Mouse (Mus musculus): Measurements from ENCODE around the gene Rap1b. TPM values are rescaled to one million over a fixed set of nuclear protein-coding genes. Genes with fewer than 3 reads are reported as not detected.

The Rap1b gene
- total RNA-seq, 1 experiment = 49.6 TPM

DNA sequence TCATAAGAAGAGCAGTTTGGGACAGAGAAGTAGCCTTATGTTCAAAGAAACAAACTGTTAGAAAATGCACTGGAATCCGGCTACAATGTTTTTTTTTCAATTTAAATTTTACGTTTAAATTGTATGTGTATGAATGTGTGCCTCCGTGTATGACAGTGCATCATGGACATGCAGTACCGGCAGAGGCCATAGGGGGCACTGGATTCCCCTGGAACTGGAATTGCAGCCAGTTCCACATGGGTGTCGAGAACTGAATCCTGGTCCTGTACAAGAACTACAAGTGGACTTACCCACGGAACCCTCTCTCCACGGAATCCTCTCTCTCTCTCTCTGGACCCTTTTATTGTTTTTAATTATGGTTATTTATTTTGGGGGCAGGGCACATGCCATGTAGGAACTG is 49.7 kb downstream of the Rap1b start:
- Histone ChIP-seq H3K4me1 (ENCODE audit: control insufficient read depth in 2 of 2, insufficient read depth in 2 of 2, low read length in 2 of 2, poor library complexity in 1 of 2) (peaks cover 0 to 8% of the 10 kb centered on the region in 2 experiments; a peak in 3 of 4 replicates), H3K9ac (ENCODE audit: insufficient read depth, low read depth, low read length, poor library complexity, severe bottlenecking) (no peak overlapping the region), H3K9me3 (ENCODE audit: control insufficient read depth, insufficient read depth, low read depth, low read length) (no peaks in the 10 kb centered on the region), H3K27ac (ENCODE audit: insufficient read depth, low read depth, low read length, poor library complexity, severe bottlenecking) (no peak overlapping the region), H3K4me3 (ENCODE audit: insufficient read depth in 1 of 2, low read depth in 1 of 2, low read length in 2 of 2, poor library complexity in 1 of 2, severe bottlenecking in 1 of 2) (no peak overlapping the region), H3K36me3 (ENCODE audit: control insufficient read depth, insufficient read depth, low read length, poor library complexity, severe bottlenecking) (no peaks in the 10 kb centered on the region)
- in situ Hi-C loops (cut with MboI; ENCODE audit: low sequenced_read_pairs in 2 of 2, unreplicated experiment in 2 of 2) = no loop called here
- TF ChIP-seq MAFK (IDR thresholded peaks at IDR 0.05; ENCODE audit: insufficient read depth, low read depth, low read length) = no peak
- TF ChIP-seq CHD2 (IDR thresholded peaks at IDR 0.05; ENCODE audit: low read depth, low read length) = no peak
- TF ChIP-seq ZNF384 (IDR thresholded peaks at IDR 0.05; ENCODE audit: low read depth, low read length) = no peak
- no peak for TF ChIP-seq HCFC1 (IDR thresholded peaks at IDR 0.05; ENCODE audit: borderline replicate concordance, insufficient read depth, low read length)
- TF ChIP-seq ZC3H11A (IDR thresholded peaks at IDR 0.05; ENCODE audit: borderline replicate concordance, low read depth, low read length) = no peak
- peak; percentile 45 for DNase-seq (ENCODE audit: low read depth, low spot score)

DNA sequence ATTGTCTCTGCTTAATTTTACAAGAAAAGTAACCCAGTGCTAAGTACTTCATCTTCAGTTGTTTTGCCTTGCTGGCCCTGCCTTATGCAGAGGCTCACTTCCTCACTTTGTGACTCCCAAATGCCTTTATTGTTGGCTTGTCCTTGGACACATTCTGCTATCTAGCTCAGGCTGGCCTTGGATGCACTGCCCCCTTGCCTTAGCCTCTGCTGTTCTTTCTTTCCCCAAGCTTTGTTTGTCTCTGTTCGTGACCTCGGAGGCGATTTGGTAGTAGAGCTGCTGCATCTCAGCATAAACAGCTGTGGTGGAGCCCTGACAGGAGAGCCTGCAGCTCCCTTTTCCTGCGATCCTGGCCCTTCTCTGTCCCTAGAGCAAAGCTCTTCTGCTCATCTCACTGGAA is 50.6 kb downstream of the Rap1b start:
- DNase-seq (ENCODE audit: low read depth, low spot score) = no peak
- no peak overlapping the region for H3K27ac ChIP-seq (ENCODE audit: insufficient read depth, low read depth, low read length, poor library complexity, severe bottlenecking)
- H3K9me3 ChIP-seq (ENCODE audit: control insufficient read depth, insufficient read depth, low read depth, low read length) = no peaks in the 10 kb centered on the region
- H3K4me1 ChIP-seq (ENCODE audit: control insufficient read depth in 2 of 2, insufficient read depth in 2 of 2, low read length in 2 of 2, poor library complexity in 1 of 2) = peaks cover 0 to 8% of the 10 kb centered on the region in 2 experiments; a peak in 3 of 4 replicates
- TF ChIP-seq ZNF384 (IDR thresholded peaks at IDR 0.05; ENCODE audit: low read depth, low read length) = no peak
- no peak for TF ChIP-seq ZC3H11A (IDR thresholded peaks at IDR 0.05; ENCODE audit: borderline replicate concordance, low read depth, low read length)
- TF ChIP-seq CHD2 (IDR thresholded peaks at IDR 0.05; ENCODE audit: low read depth, low read length) = no peak
- no peak for TF ChIP-seq MAFK (IDR thresholded peaks at IDR 0.05; ENCODE audit: insufficient read depth, low read depth, low read length)
- no peak for TF ChIP-seq HCFC1 (IDR thresholded peaks at IDR 0.05; ENCODE audit: borderline replicate concordance, insufficient read depth, low read length)
- in situ Hi-C loops (cut with MboI; ENCODE audit: low sequenced_read_pairs in 2 of 2, unreplicated experiment in 2 of 2) = no loop called here
- no peak overlapping the region for H3K9ac ChIP-seq (ENCODE audit: insufficient read depth, low read depth, low read length, poor library complexity, severe bottlenecking)
- no peaks in the 10 kb centered on the region for H3K36me3 ChIP-seq (ENCODE audit: control insufficient read depth, insufficient read depth, low read length, poor library complexity, severe bottlenecking)
- H3K4me3 ChIP-seq (ENCODE audit: insufficient read depth in 1 of 2, low read depth in 1 of 2, low read length in 2 of 2, poor library complexity in 1 of 2, severe bottlenecking in 1 of 2) = no peak overlapping the region

DNA sequence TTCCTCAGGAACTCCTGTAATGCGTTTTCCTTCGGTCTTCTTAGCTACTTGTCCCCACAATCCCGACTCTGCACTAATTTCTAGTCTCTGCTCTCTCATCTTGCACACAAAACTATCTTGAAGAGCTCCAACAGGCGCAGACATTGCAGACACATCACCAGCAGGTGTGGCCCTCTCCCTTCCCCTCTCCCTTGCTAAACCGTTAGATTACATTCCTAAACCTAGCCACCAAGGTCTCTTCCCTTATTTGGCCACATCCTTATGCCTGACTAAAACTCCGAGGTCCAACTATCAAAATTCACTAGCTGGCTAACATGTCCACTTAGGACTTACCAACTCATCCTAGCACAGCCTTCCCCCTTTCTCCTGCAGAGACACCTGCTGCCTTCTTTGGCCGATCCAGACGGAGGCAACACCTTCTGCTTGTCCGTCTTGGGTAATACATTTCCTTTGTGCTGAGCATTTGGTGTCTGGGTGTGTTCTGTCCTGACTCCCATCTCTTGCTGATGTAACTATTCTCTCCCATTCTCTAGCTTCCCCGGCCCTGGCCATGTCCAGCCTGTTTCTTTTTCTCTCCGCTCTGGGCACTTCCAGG is 52.3 kb downstream of the Rap1b start:
- DNase-seq (ENCODE audit: low read depth, low spot score) = no peak
- in situ Hi-C loops (cut with MboI; ENCODE audit: low sequenced_read_pairs in 2 of 2, unreplicated experiment in 2 of 2) = no loop called here
- H3K9me3 ChIP-seq (ENCODE audit: control insufficient read depth, insufficient read depth, low read depth, low read length) = no peaks in the 10 kb centered on the region
- H3K4me1 ChIP-seq (ENCODE audit: control insufficient read depth in 2 of 2, insufficient read depth in 2 of 2, low read length in 2 of 2, poor library complexity in 1 of 2) = peaks cover 0 to 8% of the 10 kb centered on the region in 2 experiments; a peak in 3 of 4 replicates
- H3K9ac ChIP-seq (ENCODE audit: insufficient read depth, low read depth, low read length, poor library complexity, severe bottlenecking) = peak overlapping the region; percentile 40; the same call in 1 of the 2 replicates
- peak overlapping the region; percentile 45 to 79; a peak in 2 of 4 replicates for H3K4me3 ChIP-seq (ENCODE audit: insufficient read depth in 1 of 2, low read depth in 1 of 2, low read length in 2 of 2, poor library complexity in 1 of 2, severe bottlenecking in 1 of 2)
- H3K36me3 ChIP-seq (ENCODE audit: control insufficient read depth, insufficient read depth, low read length, poor library complexity, severe bottlenecking) = no peaks in the 10 kb centered on the region
- peak overlapping the region; percentile 74 for H3K27ac ChIP-seq (ENCODE audit: insufficient read depth, low read depth, low read length, poor library complexity, severe bottlenecking)
- TF ChIP-seq ZC3H11A (IDR thresholded peaks at IDR 0.05; ENCODE audit: borderline replicate concordance, low read depth, low read length) (no peak), HCFC1 (IDR thresholded peaks at IDR 0.05; ENCODE audit: borderline replicate concordance, insufficient read depth, low read length) (no peak)

DNA sequence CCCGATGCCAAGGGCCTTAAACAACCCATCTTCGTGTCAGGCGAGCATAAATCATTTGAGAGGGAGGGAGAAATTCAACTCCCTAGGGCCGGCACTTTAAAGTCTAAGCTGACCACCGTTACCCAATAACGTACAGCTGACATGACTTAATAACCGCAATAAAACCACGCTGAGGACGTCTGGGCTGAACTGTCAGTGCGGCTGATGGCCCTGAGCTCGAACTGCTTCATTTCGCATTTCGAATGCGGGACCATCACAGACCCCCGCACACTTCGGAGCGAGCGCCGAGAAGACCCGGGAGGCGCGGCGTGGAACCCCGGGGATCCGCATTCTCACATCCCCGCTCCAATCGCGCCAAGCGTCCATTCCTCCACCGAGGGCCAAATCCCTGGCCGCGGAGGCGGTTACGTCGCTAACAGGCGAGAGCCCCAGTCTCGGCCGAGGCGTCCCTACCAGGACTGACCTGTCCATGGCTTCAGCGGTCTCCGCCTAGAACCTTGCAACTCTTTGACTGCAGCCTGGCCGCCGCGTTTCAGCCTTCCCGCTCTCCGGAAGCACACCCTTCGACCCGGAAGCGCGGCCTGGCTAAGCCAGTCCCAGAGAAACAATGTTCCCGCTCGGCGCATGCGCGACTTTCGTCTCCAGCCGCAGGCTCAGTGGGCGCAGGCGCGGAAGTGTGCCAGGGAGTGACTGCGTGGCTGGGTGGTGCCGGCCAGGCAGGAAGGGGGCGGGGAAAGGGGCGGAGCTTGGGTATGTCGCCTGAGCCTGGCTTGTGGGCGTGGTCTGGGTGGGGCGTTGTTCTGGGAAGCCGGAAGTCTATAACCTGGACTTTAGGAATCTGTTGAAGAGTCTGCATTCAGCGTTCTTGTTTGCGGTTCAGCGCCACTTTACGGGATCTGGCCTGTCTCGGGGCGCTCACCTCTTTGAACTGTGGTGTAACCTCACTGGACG is 53.4 kb downstream of the Rap1b start, which contains the start of gene Nup107:
Nup107 (minus strand) TSS at position 565 of the 951 bp plus-strand sequence.
- TF ChIP-seq HCFC1 (IDR thresholded peaks at IDR 0.05; ENCODE audit: borderline replicate concordance, insufficient read depth, low read length) (peak; percentile 70; the same call in 1 of the 2 replicates), MAFK (IDR thresholded peaks at IDR 0.05; ENCODE audit: insufficient read depth, low read depth, low read length) (no peak), ZNF384 (IDR thresholded peaks at IDR 0.05; ENCODE audit: low read depth, low read length) (no peak), ZC3H11A (IDR thresholded peaks at IDR 0.05; ENCODE audit: borderline replicate concordance, low read depth, low read length) (no peak), CHD2 (IDR thresholded peaks at IDR 0.05; ENCODE audit: low read depth, low read length) (no peak)
- Histone ChIP-seq H3K36me3 (ENCODE audit: control insufficient read depth, insufficient read depth, low read length, poor library complexity, severe bottlenecking) (peaks cover 5% of the 10 kb centered on the region; the same call in 1 of the 2 replicates), H3K27ac (ENCODE audit: insufficient read depth, low read depth, low read length, poor library complexity, severe bottlenecking) (peak within 1 kb of the TSS; percentile 74), H3K4me3 (ENCODE audit: insufficient read depth in 1 of 2, low read depth in 1 of 2, low read length in 2 of 2, poor library complexity in 1 of 2, severe bottlenecking in 1 of 2) (peak within 1 kb of the TSS; percentile 93 to 95), H3K9ac (ENCODE audit: insufficient read depth, low read depth, low read length, poor library complexity, severe bottlenecking) (peak within 1 kb of the TSS; percentile 97), H3K4me1 (ENCODE audit: control insufficient read depth in 2 of 2, insufficient read depth in 2 of 2, low read length in 2 of 2, poor library complexity in 1 of 2) (peaks cover 0 to 8% of the 10 kb centered on the region in 2 experiments; a peak in 3 of 4 replicates), H3K9me3 (ENCODE audit: control insufficient read depth, insufficient read depth, low read depth, low read length) (no peaks in the 10 kb centered on the region)
- DNase-seq (ENCODE audit: low read depth, low spot score) = peak; percentile 99
- in situ Hi-C loops (cut with MboI; ENCODE audit: low sequenced_read_pairs in 2 of 2, unreplicated experiment in 2 of 2) = no loop called here
